Mouse (Mus musculus): ENCODE results near the gene Ccdc184.

DNA sequence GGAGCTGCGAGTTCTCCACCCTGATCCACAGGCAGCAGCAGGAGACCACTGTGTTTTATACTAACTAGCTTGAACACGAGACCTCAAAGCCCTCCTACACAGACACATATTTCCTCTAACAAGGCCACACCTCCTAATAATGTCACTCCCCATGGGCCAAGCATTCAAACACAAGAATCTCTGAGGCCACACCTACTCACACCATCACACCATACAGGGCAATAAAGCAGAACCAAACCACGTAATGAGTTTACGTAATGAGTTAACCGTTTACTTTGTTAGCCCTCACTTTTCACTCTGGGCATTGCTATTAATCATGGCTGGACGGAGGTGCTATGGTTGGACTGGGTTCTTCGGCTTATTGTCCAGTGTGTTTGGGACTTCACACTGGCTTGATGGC, 27.2 kb upstream of the Ccdc184 start:
- TF ChIP-seq CTCF (IDR thresholded peaks at IDR 0.05; ENCODE audit: low read depth), result no peak
- TF ChIP-seq EP300 (IDR thresholded peaks at IDR 0.05; ENCODE audit: low read depth), result no peak
